Mouse (Mus musculus) MEL-GATA-1-ER (cell line): Measurements from ENCODE around the gene Gm21739.
"Not testable (repeated sequence)": the region's sequence is repeated elsewhere in the genome, so short reads cannot be mapped to it uniquely, and the experiment has no call there.

Source experiments
- DNase-seq: peaks from one replicate; pipeline ENCODE4 v3.0.0-alpha.2; 2012; ENCODE audit warnings: low read depth; ENCODE audit errors: extremely low read depth

Gene Gm21739

DNA sequence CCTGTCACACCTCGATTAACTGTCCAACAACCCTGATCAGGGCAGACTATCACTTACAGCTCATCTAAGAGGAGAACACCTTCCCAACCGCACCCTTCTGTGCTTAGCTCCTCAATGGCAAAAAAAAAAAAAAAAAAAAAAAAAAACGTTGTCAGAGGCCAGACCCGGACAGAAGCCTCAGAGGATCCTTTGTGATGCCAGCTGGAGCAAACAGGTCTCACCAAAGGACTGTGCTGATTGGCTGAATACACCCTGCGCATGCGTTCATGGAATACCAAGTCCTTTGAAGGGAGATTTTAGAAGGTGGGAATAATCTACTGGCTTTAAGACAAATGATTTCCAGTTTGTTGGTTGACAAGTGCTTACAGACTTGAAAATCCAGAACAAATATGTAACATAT is at the start of gene Gm21739:
Gm21739 (minus strand) TSS at position 101 of the 400 bp plus-strand sequence.
- not testable (repeated sequence) for DNase-seq
